Mouse (Mus musculus) stomach, embryonic 14.5 days (tissue): ENCODE measurements around the gene Gprin2. TPM values are rescaled to one million over a fixed set of nuclear protein-coding genes. Genes with fewer than 3 reads are reported as not detected.

Source experiments
- ATAC-seq: fragments of 200-750 bp; cut with Nextera tagmentation; 2 replicates; pipeline ENCODE4 v1.8.0; 2017; ENCODE audit warnings: low read depth, moderate TSS enrichment; ENCODE audit not compliant: insufficient number of reproducible peaks, insufficient read depth, low FRiP score
- H3K27ac ChIP-seq: fragments of 300-500 bp; sonication (generic); 2 replicates; pipeline ENCODE4 v1.5.1; 2014; ENCODE audit warnings: mild to moderate bottlenecking, low read length, moderate library complexity, mixed read lengths
- H3K27me3 ChIP-seq: fragments of 300-500 bp; sonication (generic); 2 replicates; pipeline ENCODE4 v1.6.1; 2014; ENCODE audit warnings: low read length, control low read depth, mixed read lengths; ENCODE audit not compliant: control insufficient read depth, insufficient read depth
- H3K36me3 ChIP-seq: fragments of 300-500 bp; sonication (generic); 2 replicates; pipeline ENCODE4 v1.6.1; 2014; ENCODE audit warnings: mild to moderate bottlenecking, control low read depth, low read length, moderate library complexity, mixed read lengths; ENCODE audit not compliant: control insufficient read depth, insufficient read depth
- H3K4me1 ChIP-seq: fragments of 300-500 bp; sonication (generic); 2 replicates; pipeline ENCODE4 v1.6.1; 2014; ENCODE audit warnings: low read length, control low read depth, mixed read lengths; ENCODE audit not compliant: control insufficient read depth, insufficient read depth
- H3K4me2 ChIP-seq: fragments of 300-500 bp; sonication (generic); replicated peaks from 2 replicates; pipeline ENCODE4 v1.6.1; 2014; ENCODE audit warnings: low read depth, low read length, control low read depth
- H3K4me3 ChIP-seq: fragments of 300-500 bp; sonication (generic); 2 replicates; pipeline ENCODE4 v1.5.1; 2014; ENCODE audit warnings: low read depth, low read length, control low read depth
- H3K9ac ChIP-seq: fragments of 300-500 bp; sonication (generic); replicated peaks from 2 replicates; pipeline ENCODE4 v1.6.1; 2014; ENCODE audit warnings: low read depth, mild to moderate bottlenecking, control low read depth, low read length, moderate library complexity, mixed read lengths
- H3K9me3 ChIP-seq: fragments of 300-500 bp; sonication (generic); 2 replicates; pipeline ENCODE4 v1.6.1; 2016; ENCODE audit warnings: low read depth, low read length, control low read depth; ENCODE audit not compliant: control insufficient read depth
- WGBS: fragments of 180-500 bp; shearing (Covaris S2); extraction: QIAGEN DNeasy Blood & Tissue Kit; methylation state at CpG from one replicate; pipeline ENCODE4 v1.1.7; 2014; 5-methylcytosine and 5-hydroxymethylcytosine counted together
- polyA plus RNA-seq: library from polyadenylated mRNA; unstranded; fragments of >200 nt; fragmentation: Nextera tagmentation; extraction: Ambion mirVana; gene quantifications from 2 replicates; pipeline ENCODE4 v1.2.1, GENCODE M21; 2014

Gene Gprin2
- polyA plus RNA-seq, 1 experiment from 2014 or later, result 0.32 TPM

DNA sequence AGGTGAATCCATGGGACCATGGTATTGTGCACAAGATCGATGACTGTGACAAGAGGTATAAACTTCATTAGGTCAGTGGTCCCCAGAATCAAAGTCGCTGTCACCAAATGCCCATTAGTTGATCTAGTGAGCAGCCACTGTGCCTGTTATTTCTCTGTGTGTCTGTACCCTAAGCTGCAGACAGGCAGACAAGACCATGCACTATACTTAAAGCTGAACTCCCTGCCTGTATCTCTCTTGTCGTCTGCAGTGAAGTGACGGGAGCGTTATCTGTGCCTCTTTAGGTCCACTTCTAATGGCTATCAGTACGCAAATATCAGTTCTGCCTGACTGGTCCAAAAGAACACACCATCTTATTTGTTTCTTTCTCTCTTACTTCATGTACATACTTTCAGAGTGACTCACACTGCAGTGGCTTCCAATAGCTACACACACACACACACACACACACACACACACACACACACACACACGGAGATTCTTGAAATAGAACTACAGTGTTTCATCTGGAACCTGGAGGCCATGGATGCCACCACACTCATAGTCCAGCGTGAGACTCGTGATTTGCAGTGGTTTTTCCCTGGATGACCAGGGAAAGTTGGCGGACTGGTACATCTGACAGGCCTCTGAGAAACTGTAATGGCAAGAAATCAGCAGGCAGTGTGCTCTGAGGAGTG is 27.5 kb upstream of the Gprin2 start:
- no peaks in the 10 kb centered on the region for H3K36me3 ChIP-seq
- no peak overlapping the region for H3K4me2 ChIP-seq
- no peak for ATAC-seq
- 81% methylated on average over 10 of the region's 10 CpGs for WGBS
- no peak overlapping the region for H3K9ac ChIP-seq
- no peak overlapping the region for H3K4me3 ChIP-seq
- no peak overlapping the region for H3K27ac ChIP-seq
- no peaks in the 10 kb centered on the region for H3K27me3 ChIP-seq
- H3K9me3 ChIP-seq, result peaks cover 2% of the 10 kb centered on the region; the same call in 1 of the 2 replicates
- H3K4me1 ChIP-seq, result no peaks in the 10 kb centered on the region

GRCm38 (mm10) chr14:34227981-34228380 is 26.5 kb upstream of the Gprin2 start:
- Histone ChIP-seq H3K4me1 (no peaks in the 10 kb centered on the region), H3K9ac (no peak overlapping the region), H3K27me3 (no peaks in the 10 kb centered on the region), H3K9me3 (peaks cover 2% of the 10 kb centered on the region; the same call in 1 of the 2 replicates), H3K4me2 (no peak overlapping the region), H3K4me3 (no peak overlapping the region), H3K36me3 (no peaks in the 10 kb centered on the region), H3K27ac (no peak overlapping the region)
- WGBS, result 81% methylated on average over 12 of the region's 12 CpGs
- no peak for ATAC-seq

DNA sequence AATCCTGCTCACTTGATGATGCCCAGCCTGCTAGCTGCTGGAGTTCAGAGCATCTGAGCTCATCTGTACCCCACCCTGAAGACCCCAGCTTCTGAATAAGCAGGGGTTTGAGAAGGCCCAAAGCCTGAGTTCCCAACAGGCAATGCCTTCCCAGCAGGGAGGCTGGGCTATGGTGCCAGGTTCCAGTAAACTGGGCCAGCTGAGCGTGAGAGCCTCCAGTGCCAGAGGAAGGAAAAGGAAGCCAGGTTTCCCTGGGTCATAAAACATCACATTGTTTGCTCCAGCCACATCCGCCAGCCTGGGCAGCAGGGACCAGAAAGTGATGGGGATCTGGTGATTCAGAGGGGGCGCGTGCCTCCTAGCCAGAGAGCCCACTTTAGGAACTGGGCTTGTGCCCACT is 25.1 kb upstream of the Gprin2 start:
- no peak overlapping the region for H3K27ac ChIP-seq
- H3K9ac ChIP-seq, result no peak overlapping the region
- H3K4me2 ChIP-seq, result no peak overlapping the region
- H3K4me1 ChIP-seq, result no peaks in the 10 kb centered on the region
- no peaks in the 10 kb centered on the region for H3K27me3 ChIP-seq
- H3K36me3 ChIP-seq, result no peaks in the 10 kb centered on the region
- no peak overlapping the region for H3K4me3 ChIP-seq
- peaks cover 2% of the 10 kb centered on the region; the same call in 1 of the 2 replicates for H3K9me3 ChIP-seq
- WGBS, result 82% methylated on average over 4 of the region's 4 CpGs
- ATAC-seq, result no peak

- Histone ChIP-seq H3K27me3 (no peaks in the 10 kb centered on the region), H3K36me3 (no peaks in the 10 kb centered on the region), H3K4me2 (no peak overlapping the region), H3K9ac (no peak overlapping the region), H3K4me1 (no peaks in the 10 kb centered on the region), H3K9me3 (no peaks in the 10 kb centered on the region; the same call in 1 of the 2 replicates), H3K4me3 (no peak overlapping the region), H3K27ac (no peak overlapping the region)
- 80% methylated on average over 9 of the region's 9 CpGs for WGBS
- ATAC-seq, result no peak
These were observed 24.5 kb upstream of the Gprin2 start for GRCm38 (mm10) chr14:34225986-34226385.

DNA sequence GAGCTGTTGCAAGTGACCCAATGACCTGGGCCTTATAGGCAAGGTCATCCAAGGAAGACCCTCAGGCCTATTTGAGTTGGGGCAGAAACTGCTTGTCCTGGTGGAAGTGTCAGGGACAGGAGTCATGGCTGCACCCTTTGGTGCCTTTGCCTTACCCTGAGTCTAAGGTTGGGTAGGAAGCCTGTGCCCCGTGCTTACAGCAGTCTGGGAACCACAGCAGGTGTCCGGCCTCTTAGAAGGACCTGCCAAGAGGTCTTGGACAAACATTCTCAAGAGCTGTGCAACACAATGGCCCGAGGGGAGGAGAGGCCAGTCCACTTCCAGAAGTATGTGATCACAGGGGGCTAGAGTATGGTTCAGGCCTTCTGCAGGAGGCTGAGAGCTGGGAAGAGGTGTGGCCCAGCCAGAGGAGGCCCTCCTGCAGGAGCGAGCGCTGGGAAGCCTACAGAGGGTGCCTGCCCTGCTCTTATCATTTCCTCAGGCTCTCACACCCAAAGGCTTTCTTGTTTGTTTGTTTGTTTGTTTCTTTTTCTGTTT is 22.0 kb upstream of the Gprin2 start:
- 0 out of 2 replicates have a peak, but pooled peaks have one; percentile 25 for ATAC-seq
- WGBS, result 62% methylated on average over 5 of the region's 5 CpGs
- no peak overlapping the region for H3K27ac ChIP-seq

DNA sequence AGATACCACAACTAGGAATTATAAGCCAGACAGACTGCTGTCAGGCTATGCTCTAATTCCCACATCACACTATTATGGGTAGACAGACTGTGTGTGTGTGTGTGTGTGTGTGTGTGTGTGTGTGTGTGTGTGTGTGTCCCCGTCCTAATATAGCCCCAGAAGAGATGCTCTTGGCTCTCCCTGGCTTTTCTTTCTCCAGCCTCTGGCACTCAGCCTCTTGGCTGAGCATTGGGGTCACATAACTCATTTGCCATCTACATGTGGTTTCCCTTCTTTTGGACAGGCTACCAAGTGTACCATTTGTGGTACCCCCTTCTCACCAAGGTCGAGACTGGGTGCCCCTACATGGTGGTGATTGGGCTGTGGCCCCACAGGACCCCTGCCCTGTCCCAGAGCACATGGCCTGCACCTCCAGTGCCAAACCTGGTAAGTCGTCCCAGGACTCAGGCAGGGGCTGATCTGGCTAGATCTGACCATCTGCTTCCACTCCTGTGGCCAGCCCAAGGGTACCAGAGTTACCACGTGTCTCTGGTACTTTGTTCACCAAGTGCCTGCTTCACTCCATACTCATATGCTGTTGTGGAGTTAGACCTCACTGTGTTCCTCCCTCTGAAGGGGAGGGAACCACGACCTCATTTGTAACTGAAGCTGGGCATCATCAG is 20.1 kb upstream of the Gprin2 start:
- WGBS, result 64% methylated on average over 5 of the region's 5 CpGs

More for the DNA sequence above, 22.0 kb upstream of the Gprin2 start:
- H3K4me3 ChIP-seq, result no peak overlapping the region
- H3K4me2 ChIP-seq, result no peak overlapping the region
- peaks cover 9% of the 10 kb centered on the region; the same call in 1 of the 2 replicates for H3K27me3 ChIP-seq
- H3K36me3 ChIP-seq, result no peaks in the 10 kb centered on the region
- no peaks in the 10 kb centered on the region for H3K9me3 ChIP-seq
- no peak overlapping the region for H3K9ac ChIP-seq
- peaks cover 2% of the 10 kb centered on the region; the same call in 1 of the 2 replicates for H3K4me1 ChIP-seq

DNA sequence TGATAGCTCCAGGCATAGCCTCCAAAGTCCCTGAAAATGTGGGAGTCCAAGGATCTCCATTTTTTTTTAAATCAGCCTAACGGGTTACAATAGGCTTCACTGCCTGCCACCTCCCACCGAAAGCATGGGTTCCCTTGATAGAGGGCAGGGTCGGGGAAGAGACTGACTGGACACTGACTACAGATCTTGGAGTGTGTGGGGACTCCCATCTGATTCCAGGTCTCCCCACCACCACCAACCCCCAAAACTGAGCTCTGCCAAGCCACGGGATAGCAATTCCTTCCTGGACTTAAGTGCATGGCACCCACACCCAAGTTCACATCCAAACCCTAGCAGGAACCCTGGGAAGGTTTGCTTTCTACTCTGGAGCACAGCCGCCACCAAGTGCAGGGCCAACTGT is 19.0 kb upstream of the Gprin2 start:
- no peak for ATAC-seq
- H3K4me2 ChIP-seq, result peak overlapping the region; percentile 49; the same call in 1 of the 2 replicates
- WGBS, result 71% methylated on average over 5 of the region's 5 CpGs

More for the DNA sequence above, 20.1 kb upstream of the Gprin2 start:
- ATAC-seq, result no peak
- H3K9ac ChIP-seq, result no peak overlapping the region
- peaks cover 9% of the 10 kb centered on the region; the same call in 1 of the 2 replicates for H3K27me3 ChIP-seq
- H3K4me2 ChIP-seq, result no peak overlapping the region
- no peak overlapping the region for H3K27ac ChIP-seq
- H3K4me3 ChIP-seq, result no peak overlapping the region
- no peaks in the 10 kb centered on the region for H3K36me3 ChIP-seq
- no peaks in the 10 kb centered on the region for H3K9me3 ChIP-seq
- H3K4me1 ChIP-seq, result peaks cover 2% of the 10 kb centered on the region; the same call in 1 of the 2 replicates

DNA sequence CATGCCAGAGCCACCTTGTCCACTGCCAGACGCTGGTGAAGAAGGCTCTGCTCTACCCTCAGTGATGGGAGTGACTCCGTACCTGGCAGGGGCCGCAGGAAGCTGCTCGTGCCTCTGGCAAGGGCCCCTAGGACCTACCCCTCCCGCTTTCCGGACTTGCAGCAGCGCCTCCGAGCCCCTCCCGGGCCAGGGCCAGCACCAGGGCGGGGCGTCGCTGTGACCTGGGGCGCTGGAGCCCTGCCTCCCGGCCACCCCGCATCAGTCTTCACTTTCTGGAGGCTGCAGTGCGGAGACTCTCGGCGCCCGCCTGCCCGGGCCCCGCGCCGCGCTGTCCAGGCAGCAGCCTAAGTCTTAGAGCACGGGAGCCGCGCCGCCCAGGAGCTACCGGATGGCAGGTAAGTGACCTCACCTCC is 18.3 kb upstream of the Gprin2 start:
- Histone ChIP-seq H3K4me1 (peaks cover 2% of the 10 kb centered on the region; the same call in 1 of the 2 replicates), H3K4me3 (peak overlapping the region; percentile 22; the same call in 1 of the 2 replicates), H3K9ac (no peak overlapping the region), H3K36me3 (no peaks in the 10 kb centered on the region), H3K27me3 (peaks cover 9% of the 10 kb centered on the region; the same call in 1 of the 2 replicates), H3K27ac (no peak overlapping the region), H3K4me2 (peak overlapping the region; percentile 49), H3K9me3 (no peaks in the 10 kb centered on the region)
- 2% methylated on average over 29 of the region's 29 CpGs for WGBS
- ATAC-seq, result no peak; the same call in 1 of the 2 replicates

More for the DNA sequence above, 19.0 kb upstream of the Gprin2 start:
- Histone ChIP-seq H3K27me3 (peaks cover 9% of the 10 kb centered on the region; the same call in 1 of the 2 replicates), H3K27ac (no peak overlapping the region), H3K9me3 (no peaks in the 10 kb centered on the region), H3K9ac (no peak overlapping the region), H3K4me3 (no peak overlapping the region), H3K36me3 (no peaks in the 10 kb centered on the region), H3K4me1 (peaks cover 2% of the 10 kb centered on the region; the same call in 1 of the 2 replicates)
